ENCODE assay signal across 9 mouse cellular contexts in the genomic region with DNA sequence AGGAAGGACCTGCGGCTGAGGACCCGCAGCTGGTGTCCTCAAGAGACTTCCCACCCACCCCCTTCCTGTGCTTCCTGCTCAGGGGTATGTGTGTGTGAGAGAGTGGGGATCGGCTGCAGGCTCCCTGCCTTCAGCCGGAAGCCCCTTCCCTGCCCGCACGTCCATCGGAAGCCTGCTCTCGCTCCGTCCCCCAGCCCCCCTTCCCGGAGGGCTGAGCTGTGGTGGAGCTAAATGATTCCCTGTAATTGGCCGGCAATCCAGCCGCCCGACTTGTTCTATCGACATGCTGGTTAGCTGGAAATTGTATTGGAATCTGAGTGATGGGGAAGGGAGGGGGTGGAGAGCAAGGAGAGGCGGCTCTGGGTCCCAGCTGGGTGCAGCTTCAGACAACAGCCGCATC. TPM values are rescaled to one million over a fixed set of nuclear protein-coding genes. Genes with fewer than 3 reads are reported as not detected.
DNase-seq lines count a peak whose midpoint lies in the region; ATAC-seq and TF ChIP-seq lines count a peak whose summit lies in the region.
"Had no signal": no experiment of that assay in that cellular context is flagged by ENCODE, and none has a peak within 500 bp of the region (broad histone marks: within the 10 kb centered on the region; RNA-seq: fewer than 3 reads in every experiment).

No protein-coding gene starts in this region.

- H3K9ac ChIP-seq in heart, embryonic 11.5 days (ENCODE audit: low read depth, low read length): peak overlapping the region; percentile 50; the same call in 1 of the 2 replicates
- peak overlapping the region; percentile 51; the same call in 1 of the 2 replicates for H3K9ac ChIP-seq in ES-E14 (ENCODE audit: insufficient read depth, low read depth, low read length, poor library complexity, severe bottlenecking)

- H3K27ac ChIP-seq in heart, embryonic 11.5 days (ENCODE audit: low read depth, low read length): no peak overlapping the region
- no peak overlapping the region for H3K27ac ChIP-seq in ES-E14 (ENCODE audit: insufficient read depth, low read depth, low read length, poor library complexity, severe bottlenecking)
- peak overlapping the region; percentile 65 for H3K27ac ChIP-seq in hindbrain, embryonic 10.5 days
- peak overlapping the region; percentile 74 for H3K27ac ChIP-seq in midbrain, embryonic 10.5 days (replicated peaks)
- no peak overlapping the region for H3K27ac ChIP-seq in gastrocnemius, adult 2 months

- in situ Hi-C loops in ES-E14 (cut with MboI; ENCODE audit: low sequenced_read_pairs in 2 of 2, unreplicated experiment in 2 of 2): loop anchor here in 1 of 2 experiments (10.0 kb wide), 1 partner anchor 97 kb away; no protein-coding TSS in a partner anchor

- TF ChIP-seq CTCF in gastrocnemius, adult 2 months (IDR thresholded peaks at IDR 0.05): no peak

- ATAC-seq in heart, embryonic 11.5 days (replicated peaks; ENCODE audit: insufficient number of reproducible peaks, low FRiP score, low TSS enrichment): no peak

- WGBS in heart, embryonic 11.5 days (ENCODE audit: insufficient replicate concordance): 1% methylated on average over 16 of the region's 16 CpGs
- WGBS in hindbrain, embryonic 10.5 days: 2% methylated on average over 16 of the region's 16 CpGs
- 2% methylated on average over 16 of the region's 16 CpGs for WGBS in midbrain, embryonic 10.5 days

- H3K36me3 ChIP-seq in heart, embryonic 11.5 days (ENCODE audit: control insufficient read depth, insufficient read depth, low read length): peaks cover 17% of the 10 kb centered on the region
- H3K36me3 ChIP-seq in ES-E14 (ENCODE audit: control insufficient read depth, insufficient read depth, low read length, poor library complexity, severe bottlenecking): peaks cover 22% of the 10 kb centered on the region
- peaks cover 30% of the 10 kb centered on the region for H3K36me3 ChIP-seq in hindbrain, embryonic 10.5 days
- peaks cover 32% of the 10 kb centered on the region for H3K36me3 ChIP-seq in midbrain, embryonic 10.5 days

- H3K9me3 ChIP-seq in heart, embryonic 11.5 days (replicated peaks; ENCODE audit: control insufficient read depth, low read length): no peaks in the 10 kb centered on the region
- H3K9me3 ChIP-seq in ES-E14 (ENCODE audit: control insufficient read depth, insufficient read depth, low read depth, low read length): no peaks in the 10 kb centered on the region
- no peaks in the 10 kb centered on the region for H3K9me3 ChIP-seq in hindbrain, embryonic 10.5 days
- no peaks in the 10 kb centered on the region for H3K9me3 ChIP-seq in midbrain, embryonic 10.5 days (replicated peaks)

- H3K4me3 ChIP-seq in heart, embryonic 11.5 days (ENCODE audit: low read depth, low read length): peak overlapping the region; percentile 13
- H3K4me3 ChIP-seq in ES-E14 (ENCODE audit: insufficient read depth in 1 of 2, low read depth in 1 of 2, low read length in 2 of 2, poor library complexity in 1 of 2, severe bottlenecking in 1 of 2): peak overlapping the region; percentile 40 to 43; a peak in 2 of 4 replicates
- peak overlapping the region; percentile 34 for H3K4me3 ChIP-seq in hindbrain, embryonic 10.5 days
- peak overlapping the region; percentile 42 for H3K4me3 ChIP-seq in midbrain, embryonic 10.5 days
- H3K4me3 ChIP-seq in gastrocnemius, adult 2 months: no peak overlapping the region

- peak overlapping the region; percentile 58 for H3K4me2 ChIP-seq in heart, embryonic 11.5 days

- no peak for DNase-seq in heart, postnatal 14 days
- no peak for DNase-seq in ES-E14 (ENCODE audit: low read depth, low spot score)
- peak; percentile 50 for DNase-seq in hindbrain, embryonic 10.5 days (ENCODE audit: low spot score)
- peak; percentile 45 for DNase-seq in midbrain, embryonic 10.5 days (ENCODE audit: low spot score)
- DNase-seq in gastrocnemius, adult 2 months: no peak
- no peak for DNase-seq in layer of hippocampus, adult 8-10 months (ENCODE audit: low spot score in 2 of 2)
- no peak for DNase-seq in urinary bladder, postnatal 10 days (ENCODE audit: low spot score)
- DNase-seq: adrenal gland, postnatal 36 days had no signal

- H3K27me3 ChIP-seq in heart, embryonic 11.5 days (ENCODE audit: control insufficient read depth, insufficient read depth, low read length): peaks cover 41% of the 10 kb centered on the region
- peaks cover 63% of the 10 kb centered on the region for H3K27me3 ChIP-seq in hindbrain, embryonic 10.5 days (ENCODE audit: insufficient read depth, poor library complexity, severe bottlenecking)
- H3K27me3 ChIP-seq in midbrain, embryonic 10.5 days (ENCODE audit: low read depth, poor library complexity, severe bottlenecking): peaks cover 50% of the 10 kb centered on the region

- H3K4me1 ChIP-seq in heart, embryonic 11.5 days (ENCODE audit: control insufficient read depth, insufficient read depth, low read length): peaks cover 11% of the 10 kb centered on the region; the same call in 1 of the 2 replicates
- H3K4me1 ChIP-seq in ES-E14 (ENCODE audit: control insufficient read depth in 2 of 2, insufficient read depth in 2 of 2, low read length in 2 of 2, poor library complexity in 1 of 2): peaks cover 0 to 14% of the 10 kb centered on the region in 2 experiments; a peak in 1 of 4 replicates
- peaks cover 63% of the 10 kb centered on the region for H3K4me1 ChIP-seq in hindbrain, embryonic 10.5 days (replicated peaks)
- H3K4me1 ChIP-seq in midbrain, embryonic 10.5 days: peaks cover 51% of the 10 kb centered on the region

- intact Hi-C loops in heart, postnatal 14 days (cut with DNase I): loop anchor here (5.0 kb wide), 2 partner anchors 44 to 219 kb away; partner anchors contain the start of gene C1ql1
- intact Hi-C loops in gastrocnemius, adult 2 months (cut with DNase I): loop anchor here (5.0 kb wide), 2 partner anchors 44 to 219 kb away; partner anchors contain the start of gene C1ql1

TF ChIP-seq in ES-E14, 5 proteins besides CTCF, POLR2A, EP300 and RAD21:
- TF ChIP-seq HCFC1 (IDR thresholded peaks at IDR 0.05; ENCODE audit: borderline replicate concordance, insufficient read depth, low read length) (no peak), ZNF384 (IDR thresholded peaks at IDR 0.05; ENCODE audit: low read depth, low read length) (no peak), MAFK (IDR thresholded peaks at IDR 0.05; ENCODE audit: insufficient read depth, low read depth, low read length) (no peak), ZC3H11A (IDR thresholded peaks at IDR 0.05; ENCODE audit: borderline replicate concordance, low read depth, low read length) (no peak), CHD2 (IDR thresholded peaks at IDR 0.05; ENCODE audit: low read depth, low read length) (no peak)

RNA-seq across cellular contexts. Expression of gene Nmt1, which starts 36.3 kb away (rescaled TPM):
- 49.4 and 53.4 TPM in 2 replicates for polyA plus RNA-seq in heart, embryonic 11.5 days (2014; fragmentation: Nextera tagmentation; extraction: Ambion mirVana)
- total RNA-seq in heart, postnatal 14 days (2021): 10 to 100 TPM; 61.0 to 62.1 TPM
- total RNA-seq in ES-E14 (2012; rRNA removed): 57.1 and 61.0 TPM in 2 replicates
- polyA plus RNA-seq in hindbrain, embryonic 10.5 days (2016; fragmentation: Nextera tagmentation; extraction: Ambion mirVana): 47.1 and 55.6 TPM in 2 replicates
- 57.3 and 61.8 TPM in 2 replicates for polyA plus RNA-seq in midbrain, embryonic 10.5 days (2016; fragmentation: Nextera tagmentation; extraction: Ambion mirVana)
- total RNA-seq in gastrocnemius, adult 2 months (2021): 10 to 100 TPM; 43.8 to 51.9 TPM
- 100 to 1,000 TPM; 152 to 165 (median 160) TPM for total RNA-seq in layer of hippocampus, adult 8-10 months (2022)

RNA-seq across cellular contexts. Expression of gene Dcakd, which starts 36.5 kb away (rescaled TPM):
- polyA plus RNA-seq in heart, embryonic 11.5 days (2014; fragmentation: Nextera tagmentation; extraction: Ambion mirVana): 135 and 141 TPM in 2 replicates
- 10 to 100 TPM; 68.5 to 71.1 TPM for total RNA-seq in heart, postnatal 14 days (2021)
- total RNA-seq in ES-E14 (2012; rRNA removed): 32.1 and 43.7 TPM in 2 replicates
- polyA plus RNA-seq in hindbrain, embryonic 10.5 days (2016; fragmentation: Nextera tagmentation; extraction: Ambion mirVana): 272 and 276 TPM in 2 replicates
- polyA plus RNA-seq in midbrain, embryonic 10.5 days (2016; fragmentation: Nextera tagmentation; extraction: Ambion mirVana): 265 and 287 TPM in 2 replicates
- total RNA-seq in gastrocnemius, adult 2 months (2021): 10 to 100 TPM; 12.4 to 25.8 TPM
- 10 to 100 TPM; 55.2 to 71.2 (median 63.6) TPM for total RNA-seq in layer of hippocampus, adult 8-10 months (2022)

RNA-seq across cellular contexts. Expression of gene C1ql1, which starts 45.2 kb away (rescaled TPM):
- 0.76 and 1.0 TPM in 2 replicates for polyA plus RNA-seq in heart, embryonic 11.5 days (2014; fragmentation: Nextera tagmentation; extraction: Ambion mirVana)
- total RNA-seq in heart, postnatal 14 days (2021): under 1 TPM; 0.19 to 0.20 TPM
- 3.3 and 3.7 TPM in 2 replicates for total RNA-seq in ES-E14 (2012; rRNA removed)
- 4.4 and 11.5 TPM in 2 replicates for polyA plus RNA-seq in hindbrain, embryonic 10.5 days (2016; fragmentation: Nextera tagmentation; extraction: Ambion mirVana)
- polyA plus RNA-seq in midbrain, embryonic 10.5 days (2016; fragmentation: Nextera tagmentation; extraction: Ambion mirVana): 3.0 and 5.8 TPM in 2 replicates
- total RNA-seq in gastrocnemius, adult 2 months (2021): not detected
- total RNA-seq in layer of hippocampus, adult 8-10 months (2022): 10 to 100 TPM; 13.9 to 19.7 (median 16.6) TPM

Comparison
In these comparisons a context has a peak if more than half of its experiments do, and no peak if none do; other contexts are left out.
1. H3K27ac ChIP-seq: peak in hindbrain, embryonic 10.5 days (single experiment) and midbrain, embryonic 10.5 days (single experiment); none in heart, embryonic 11.5 days (single experiment), ES-E14 (single experiment) and gastrocnemius, adult 2 months (single experiment).
2. DNase-seq: peak in hindbrain, embryonic 10.5 days (single experiment) and midbrain, embryonic 10.5 days (single experiment); none in heart, postnatal 14 days (0 of 2), ES-E14 (single experiment), gastrocnemius, adult 2 months (single experiment), layer of hippocampus, adult 8-10 months (0 of 2) and urinary bladder, postnatal 10 days (single experiment).